Mouse (Mus musculus) heart, postnatal 0 days (tissue): ENCODE data around the gene Mageb1. TPM values are rescaled to one million over a fixed set of nuclear protein-coding genes. Genes with fewer than 3 reads are reported as not detected.
"Not testable (repeated sequence)": the region's sequence is repeated elsewhere in the genome, so short reads cannot be mapped to it uniquely, and the experiment has no call there.

Source experiments
- ATAC-seq: fragments of 200-750 bp; cut with Nextera tagmentation; 2 replicates; pipeline ENCODE4 v1.8.0; 2017; ENCODE audit warnings: low read depth, moderate number of reproducible peaks, moderate library complexity; ENCODE audit not compliant: insufficient read depth
- DNase-seq: peaks from one replicate; pipeline ENCODE4 v3.0.0-alpha.2; 2016; ENCODE audit warnings: low spot score
- H3K27ac ChIP-seq: fragments of 300-500 bp; sonication (generic); 2 replicates; pipeline ENCODE4 v1.5.1; 2014; ENCODE audit warnings: low read depth, mild to moderate bottlenecking
- H3K27me3 ChIP-seq: fragments of 300-500 bp; sonication (generic); 2 replicates; pipeline ENCODE4 v1.6.1; 2014; ENCODE audit warnings: low read length, mixed read lengths; ENCODE audit not compliant: control insufficient read depth, insufficient read depth
- H3K36me3 ChIP-seq: fragments of 300-500 bp; sonication (generic); replicated peaks from 2 replicates; pipeline ENCODE4 v1.6.1; 2014; ENCODE audit warnings: low read length, mixed read lengths; ENCODE audit not compliant: control insufficient read depth, insufficient read depth
- H3K4me1 ChIP-seq: fragments of 300-500 bp; sonication (generic); 2 replicates; pipeline ENCODE4 v1.6.1; 2014; ENCODE audit warnings: antibody characterized with exemption; ENCODE audit not compliant: control insufficient read depth, insufficient read depth
- H3K4me2 ChIP-seq: fragments of 300-500 bp; sonication (generic); 2 replicates; pipeline ENCODE4 v1.6.1; 2014; ENCODE audit warnings: low read depth, mild to moderate bottlenecking, low read length, moderate library complexity
- H3K4me3 ChIP-seq: fragments of 300-500 bp; sonication (generic); 2 replicates; pipeline ENCODE4 v1.5.1; 2014; ENCODE audit warnings: low read depth, low read length
- H3K9ac ChIP-seq: fragments of 300-500 bp; sonication (generic); replicated peaks from 2 replicates; pipeline ENCODE4 v1.6.1; 2014; ENCODE audit warnings: low read depth, low read length, mixed read lengths
- H3K9me3 ChIP-seq: fragments of 300-500 bp; sonication (generic); replicated peaks from 2 replicates; pipeline ENCODE4 v1.6.1; 2016; ENCODE audit warnings: low read length; ENCODE audit not compliant: control insufficient read depth
- WGBS: fragments of 180-500 bp; shearing (Covaris S2); extraction: QIAGEN DNeasy Blood & Tissue Kit; methylation state at CpG from one replicate; pipeline ENCODE4 v1.1.7; 2014; 5-methylcytosine and 5-hydroxymethylcytosine counted together
- polyA plus RNA-seq: library from polyadenylated mRNA; unstranded; fragments of >200 nt; fragmentation: Nextera tagmentation; extraction: Ambion mirVana; gene quantifications from 2 replicates; pipeline ENCODE4 v1.2.1, GENCODE M21; 2015
- total RNA-seq: library from RNA; depleted of rRNA; stranded (reverse); fragments of >200 nt; gene quantifications from 2 replicates; pipeline ENCODE4 v1.2.3, GENCODE M21; 2014; ENCODE audit warnings: low replicate concordance; rRNA removed

Mageb1 gene
- total RNA-seq (not detected in 2 replicates), polyA plus RNA-seq (not detected in 2 replicates)

GRCm38 (mm10) chrX:92016233-92016632 lies at the start of gene Mageb1:
Gene Mageb1 (minus strand): TSS chrX:92016333.
- DNase-seq, H3K36me3 ChIP-seq, ATAC-seq, H3K9ac ChIP-seq, H3K27ac ChIP-seq, H3K27me3 ChIP-seq, H3K4me2 ChIP-seq, H3K4me3 ChIP-seq, H3K9me3 ChIP-seq, H3K4me1 ChIP-seq: not testable (repeated sequence)
- WGBS = 10% methylated on average over 1 of the region's 1 CpGs

Other genes starting within 250 kb of the Mageb1 start
- not detected in 2 replicates for gene Mageb5, start 233.3 kb downstream of the Mageb1 start, total RNA-seq
- not detected in 2 replicates for gene Mageb5, start 233.3 kb downstream of the Mageb1 start, polyA plus RNA-seq